Mouse (Mus musculus) embryonic fibroblast, embryonic 13.5 days (primary cell): ENCODE results near the gene Cdc42ep2. TPM values are rescaled to one million over a fixed set of nuclear protein-coding genes. Genes with fewer than 3 reads are reported as not detected.

Experiments
- H3K27ac ChIP-seq: 2 replicates; pipeline ENCODE4 v1.5.1; 2012; ENCODE audit warnings: low read length, control low read depth, inconsistent platforms; ENCODE audit not compliant: insufficient read depth
- H3K4me1 ChIP-seq: 2 replicates; pipeline ENCODE4 v1.6.1; 2011; ENCODE audit warnings: low read length; ENCODE audit not compliant: control insufficient read depth, insufficient read depth
- H3K4me3 ChIP-seq: 2 replicates; pipeline ENCODE4 v1.5.1; 2011; ENCODE audit warnings: mild to moderate bottlenecking, control low read depth, low read length; ENCODE audit not compliant: insufficient read depth
- CTCF ChIP-seq: IDR thresholded peaks from 2 replicates; pipeline ENCODE4 v1.5.1; 2011; ENCODE audit warnings: mild to moderate bottlenecking, control low read depth, low read length, moderate library complexity, borderline replicate concordance; ENCODE audit not compliant: insufficient read depth
- POLR2A ChIP-seq: IDR thresholded peaks from 2 replicates; pipeline ENCODE4 v1.6.1; 2011; ENCODE audit warnings: low read depth, mild to moderate bottlenecking, control low read depth, low read length, moderate library complexity
- polyA plus RNA-seq: library from polyadenylated mRNA; stranded (reverse); fragments of >200 nt; gene quantifications from 2 replicates; pipeline ENCODE4 v1.2.4, GENCODE M21; 2011; ENCODE audit warnings: low read depth; ENCODE audit not compliant: missing spikeins, insufficient read length

The Cdc42ep2 gene
- polyA plus RNA-seq, 1 experiment: 10.4 TPM

DNA sequence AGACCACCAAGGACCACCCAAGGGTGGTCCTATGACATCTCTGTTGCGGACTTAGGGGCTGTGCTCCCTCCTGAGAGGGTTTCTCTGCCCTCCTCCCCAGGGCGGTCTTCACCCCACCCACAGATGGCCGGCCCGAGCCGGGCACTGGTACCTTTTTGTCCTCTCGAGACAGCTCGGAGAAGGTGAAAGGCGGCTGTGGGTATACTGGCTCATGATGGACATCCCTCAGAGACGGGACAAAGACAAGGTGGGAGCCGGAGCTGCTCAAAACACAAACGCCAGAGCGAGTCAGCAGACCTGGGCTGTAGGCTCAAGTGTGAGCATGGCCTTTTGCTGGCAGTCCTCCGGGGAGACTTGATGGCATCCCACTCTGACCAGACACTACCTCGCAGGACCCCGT, 18.8 kb upstream of the Cdc42ep2 start:
- H3K4me1 ChIP-seq: peaks cover 20% of the 10 kb centered on the region
- H3K4me3 ChIP-seq: no peak overlapping the region
- H3K27ac ChIP-seq: no peak overlapping the region
- TF ChIP-seq CTCF (no peak), POLR2A (no peak)

DNA sequence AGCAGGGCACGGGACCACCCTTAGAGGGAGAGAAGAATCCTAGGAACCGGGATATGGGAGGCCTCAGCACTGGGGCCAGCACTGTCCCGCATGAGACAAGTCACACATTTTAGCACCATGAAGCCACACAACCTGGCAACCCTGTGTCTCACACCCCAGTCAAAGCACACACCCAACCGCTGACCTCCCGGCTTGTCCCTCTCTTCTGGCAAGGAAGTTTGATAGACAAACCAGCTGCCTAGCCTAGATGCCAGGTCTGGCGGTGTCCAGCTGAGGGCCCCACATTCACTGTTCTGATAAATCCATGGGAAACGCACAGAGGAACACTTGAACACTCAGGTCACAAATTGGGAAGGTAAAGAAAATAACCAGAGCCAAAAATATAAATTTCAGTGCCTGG, 18.0 kb upstream of the Cdc42ep2 start:
- TF ChIP-seq CTCF (no peak), POLR2A (no peak)
- H3K4me1 ChIP-seq: peaks cover 20% of the 10 kb centered on the region
- H3K27ac ChIP-seq: no peak overlapping the region
- H3K4me3 ChIP-seq: no peak overlapping the region

DNA sequence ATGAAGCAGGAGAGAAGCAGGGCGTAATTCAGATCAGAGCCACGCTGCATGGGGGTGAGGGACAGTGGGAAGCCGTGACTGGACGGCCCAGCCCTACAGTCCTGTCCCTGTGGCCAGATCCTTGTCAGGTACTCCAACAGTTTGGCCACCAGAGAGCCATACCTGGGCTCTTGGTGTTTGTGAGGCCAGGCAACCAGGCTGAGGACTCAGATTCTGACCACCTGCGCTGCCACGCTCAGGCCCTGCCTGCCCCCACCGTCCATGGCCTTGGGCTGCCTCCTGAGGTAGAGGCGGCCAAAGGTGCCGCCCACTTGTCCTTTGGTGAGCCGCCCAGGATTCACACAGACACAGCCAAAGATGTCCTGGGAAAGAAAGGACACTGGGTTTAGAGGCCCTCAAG, 16.0 kb upstream of the Cdc42ep2 start:
- no peak overlapping the region for H3K4me3 ChIP-seq
- peak overlapping the region; percentile 90 for H3K27ac ChIP-seq
- peaks cover 15% of the 10 kb centered on the region for H3K4me1 ChIP-seq
- TF ChIP-seq CTCF (no peak), POLR2A (no peak)

DNA sequence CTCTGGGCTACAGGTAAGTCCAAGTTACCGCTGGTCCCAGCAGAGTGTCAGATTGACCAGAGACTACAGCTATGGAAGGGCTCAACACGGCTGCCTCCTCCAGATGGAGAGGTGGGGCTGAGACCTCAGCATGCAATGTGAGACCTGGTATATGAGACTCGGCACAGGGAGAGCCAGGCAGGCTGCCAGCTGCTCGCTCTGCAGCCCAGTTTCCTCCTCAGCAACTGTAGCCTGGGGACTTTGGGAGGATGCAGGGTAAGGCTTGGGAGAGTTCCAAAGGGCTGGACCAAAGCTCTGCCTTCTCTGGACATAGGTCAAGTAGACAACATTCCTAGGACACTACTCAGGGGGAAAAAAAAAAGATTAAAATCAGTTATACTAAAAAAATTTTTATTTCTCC, 15.6 kb upstream of the Cdc42ep2 start:
- Histone ChIP-seq H3K4me3 (no peak overlapping the region), H3K4me1 (peaks cover 10% of the 10 kb centered on the region), H3K27ac (peak overlapping the region; percentile 90)
- TF ChIP-seq CTCF: no peak
- no peak for TF ChIP-seq POLR2A

DNA sequence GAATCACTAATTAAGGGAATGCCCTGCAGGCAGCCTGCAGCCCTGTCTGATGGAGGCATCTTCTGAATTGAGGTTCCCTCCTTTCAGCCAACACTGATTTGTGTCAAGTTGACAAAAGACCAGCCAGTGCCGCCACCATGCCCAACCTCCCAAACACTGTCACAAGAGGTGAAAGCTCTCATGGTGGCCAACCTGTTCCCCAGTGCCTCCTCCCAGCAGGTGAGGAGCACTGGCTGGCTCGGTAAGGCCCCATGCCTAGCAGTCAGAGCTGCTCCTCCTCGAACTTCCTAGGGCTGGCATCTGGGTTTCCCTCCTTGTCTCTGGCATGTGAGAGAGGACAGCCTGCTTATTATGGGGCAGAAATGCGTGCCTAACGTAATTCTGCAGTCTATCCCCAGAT, 15.1 kb upstream of the Cdc42ep2 start:
- no peak for TF ChIP-seq POLR2A
- TF ChIP-seq CTCF: no peak
- peak overlapping the region; percentile 56 for H3K27ac ChIP-seq
- H3K4me1 ChIP-seq: peaks cover 9% of the 10 kb centered on the region
- H3K4me3 ChIP-seq: no peak overlapping the region

DNA sequence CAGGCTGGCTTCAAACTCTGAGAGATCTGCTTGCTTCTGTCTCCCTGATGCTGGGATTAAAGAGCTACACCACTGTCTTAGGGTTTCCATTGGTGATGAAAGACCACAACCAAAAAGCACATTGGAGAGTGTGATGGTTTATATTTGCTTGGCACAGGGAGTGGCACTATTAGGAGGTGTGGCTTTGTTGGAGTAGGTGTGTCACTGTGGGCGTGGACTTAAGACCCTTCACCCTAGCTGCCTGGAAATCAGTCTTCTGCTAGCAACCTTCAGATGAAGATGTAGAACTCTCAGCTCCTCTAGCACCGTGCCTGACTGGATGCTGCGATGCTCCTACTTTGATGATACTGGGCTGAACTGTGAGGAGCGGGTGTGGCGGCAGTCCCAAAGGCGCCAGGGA, 13.9 kb upstream of the Cdc42ep2 start:
- TF ChIP-seq POLR2A (no peak), CTCF (no peak)
- no peak overlapping the region for H3K4me3 ChIP-seq
- H3K4me1 ChIP-seq: peaks cover 9% of the 10 kb centered on the region
- no peak overlapping the region for H3K27ac ChIP-seq

DNA sequence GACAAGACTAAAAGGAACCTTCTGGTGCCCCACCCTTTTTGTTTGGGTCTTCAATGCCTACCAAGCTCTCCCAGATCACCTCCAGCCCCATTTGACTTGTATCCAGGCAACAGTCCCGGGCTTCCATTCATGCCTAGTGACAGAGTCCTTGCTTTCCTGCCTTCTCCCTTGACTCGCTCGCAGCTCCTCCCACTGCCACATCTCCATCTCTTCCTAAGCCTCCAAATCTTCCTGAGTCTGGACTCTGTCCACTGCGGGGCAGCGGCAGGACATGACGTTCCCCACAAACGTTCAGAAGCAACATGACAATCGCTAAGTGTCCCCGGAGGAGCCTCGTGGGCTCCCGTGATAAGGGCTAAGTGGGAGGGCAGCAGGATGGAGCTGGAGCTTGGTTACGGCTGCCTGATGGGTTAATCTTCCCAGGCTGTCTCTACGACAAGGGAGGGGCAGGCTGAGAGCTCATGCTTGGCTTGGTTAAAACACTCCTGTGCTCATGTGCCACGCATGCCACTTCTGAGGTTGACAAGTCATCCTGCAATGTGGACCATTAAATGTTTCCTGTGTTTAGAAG, 13.3 kb upstream of the Cdc42ep2 start:
- no peak overlapping the region for H3K4me3 ChIP-seq
- H3K4me1 ChIP-seq: peaks cover 9% of the 10 kb centered on the region
- TF ChIP-seq CTCF (no peak), POLR2A (no peak)
- H3K27ac ChIP-seq: no peak overlapping the region

DNA sequence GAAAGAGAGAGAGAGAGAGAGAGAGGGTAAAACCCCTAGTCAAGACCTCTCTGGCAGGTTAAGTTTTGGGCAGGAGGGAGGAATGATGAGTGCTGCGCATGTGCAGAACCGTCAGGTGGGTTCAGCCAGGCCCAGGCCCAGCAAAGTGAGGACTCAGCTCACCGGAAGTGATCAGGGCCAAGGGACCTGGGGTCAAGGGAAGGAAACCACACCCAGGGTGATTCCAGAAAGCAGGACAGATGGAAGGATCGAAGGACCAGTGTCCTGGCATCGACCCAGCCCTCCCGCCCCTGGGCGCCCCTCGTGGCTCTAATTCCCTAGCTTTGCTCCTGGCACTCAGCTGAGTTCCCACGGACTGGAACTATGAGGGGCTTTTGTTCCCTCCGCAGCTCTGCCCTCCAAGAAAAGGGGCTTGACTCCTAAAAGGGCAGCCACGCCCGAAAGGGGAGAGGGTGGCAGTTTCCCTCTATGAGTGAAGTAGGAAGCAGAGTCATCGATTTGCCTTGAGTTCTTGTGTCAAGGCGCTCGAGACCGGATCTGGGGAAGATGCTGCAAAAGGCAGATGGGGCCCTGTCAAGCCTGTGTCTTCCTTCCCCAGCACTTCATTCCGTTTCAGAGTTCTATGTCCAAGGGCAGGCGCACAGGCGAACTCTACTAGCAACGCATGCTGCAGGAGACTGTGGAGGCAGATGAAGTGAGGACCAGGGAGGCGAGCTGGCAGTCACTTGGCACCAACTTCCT, 12.6 kb upstream of the Cdc42ep2 start:
- Histone ChIP-seq H3K4me1 (peaks cover 9% of the 10 kb centered on the region), H3K4me3 (no peak overlapping the region), H3K27ac (no peak overlapping the region)
- TF ChIP-seq CTCF (no peak), POLR2A (no peak)

DNA sequence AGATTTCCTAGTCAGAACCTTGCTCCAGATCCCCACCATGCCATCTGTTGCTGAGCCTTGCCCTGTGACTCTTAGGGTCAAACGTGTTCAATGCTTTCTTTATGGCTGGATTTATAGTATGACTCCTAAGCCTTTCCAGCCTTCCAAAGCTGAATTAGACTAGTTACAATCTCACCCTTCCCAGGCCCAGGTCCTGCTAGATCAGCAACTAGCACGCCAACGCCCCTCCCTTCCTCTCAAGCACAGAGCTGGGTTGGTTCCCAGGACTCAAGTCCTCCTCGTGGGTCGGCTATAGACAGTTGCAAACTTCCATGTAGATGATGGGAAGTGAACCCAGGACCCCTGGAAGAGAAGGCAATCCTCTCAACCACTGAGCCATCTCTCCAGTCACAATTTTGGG, 11.1 kb upstream of the Cdc42ep2 start:
- no peak overlapping the region for H3K4me3 ChIP-seq
- peaks cover 8% of the 10 kb centered on the region for H3K4me1 ChIP-seq
- TF ChIP-seq CTCF: no peak
- no peak for TF ChIP-seq POLR2A
- no peak overlapping the region for H3K27ac ChIP-seq

DNA sequence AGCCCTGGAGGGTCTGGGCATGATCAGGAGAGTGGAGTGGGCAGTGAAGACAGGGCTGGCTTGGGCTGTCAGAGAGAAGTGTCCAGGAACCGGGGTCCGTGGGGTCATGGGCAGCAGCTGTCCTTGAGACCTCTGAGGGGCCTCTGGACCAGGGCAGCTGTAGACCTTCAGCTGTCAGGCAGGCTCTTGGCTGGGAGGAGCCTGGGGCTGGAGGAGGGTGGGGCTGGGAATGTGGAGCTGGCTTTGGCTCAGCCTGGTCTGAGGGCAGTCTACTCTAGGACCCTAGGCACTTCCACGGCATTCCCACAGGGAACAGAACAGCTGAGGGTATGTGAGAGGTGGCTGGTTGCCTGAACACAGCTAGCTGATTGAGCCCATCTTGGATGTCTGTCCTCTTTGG, 10.7 kb upstream of the Cdc42ep2 start:
- Histone ChIP-seq H3K27ac (no peak overlapping the region), H3K4me3 (no peak overlapping the region), H3K4me1 (peaks cover 5% of the 10 kb centered on the region)
- TF ChIP-seq POLR2A: no peak
- no peak for TF ChIP-seq CTCF
